Mouse (Mus musculus): ENCODE measurements around the gene Rtkn. TPM values are rescaled to one million over a fixed set of nuclear protein-coding genes. Genes with fewer than 3 reads are reported as not detected.

Gene Rtkn
- polyA plus RNA-seq, 1 experiment = 48.5 TPM

DNA sequence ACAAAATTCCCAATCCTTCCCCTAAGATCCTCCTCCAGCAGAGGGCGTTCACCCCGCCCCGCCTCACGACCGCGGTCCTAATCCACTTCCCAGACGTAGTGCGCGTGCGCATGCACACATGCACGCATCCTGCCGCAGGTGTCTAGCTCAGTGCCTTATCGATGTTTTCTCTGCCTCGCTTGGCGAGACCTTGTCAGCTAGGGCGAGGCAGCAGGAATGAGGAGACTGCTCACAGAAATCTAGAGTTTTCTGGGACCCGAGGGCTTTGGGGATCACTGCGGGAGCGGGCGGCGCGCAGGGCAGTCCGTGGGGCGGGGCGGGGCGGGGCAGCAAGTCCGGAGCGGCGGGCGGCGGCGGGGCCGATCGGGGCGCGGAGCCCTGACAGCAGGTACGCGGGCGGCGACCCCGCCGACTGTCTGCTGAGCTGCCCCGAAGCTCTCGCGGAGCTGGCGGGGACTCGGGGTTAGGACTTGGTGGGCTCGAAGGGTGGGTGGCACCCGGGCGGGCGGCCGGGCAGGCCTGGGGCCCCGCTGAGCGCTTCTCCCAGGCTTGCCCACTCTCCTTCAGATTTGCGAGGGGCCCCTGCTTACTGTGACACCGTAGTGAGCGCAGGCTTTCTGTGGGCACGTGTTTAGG lies 30.5 kb downstream of the Rtkn start, which contains the start of gene Dctn1:
Dctn1 (plus strand) TSS at position 314 of the 636 bp plus-strand sequence.
- Histone ChIP-seq H3K9me3 (no peaks in the 10 kb centered on the region), H3K27me3 (replicated peaks) (peaks cover 20% of the 10 kb centered on the region), H3K4me3 (replicated peaks) (peak within 1 kb of the TSS; percentile 96), H3K4me1 (peaks cover 76% of the 10 kb centered on the region), H3K36me3 (replicated peaks; ENCODE audit: low read length) (peaks cover 6% of the 10 kb centered on the region)
- TF ChIP-seq FLI1 (IDR thresholded peaks at IDR 0.05; ENCODE audit: low read length) (no peak), GATA1 (IDR thresholded peaks at IDR 0.05; ENCODE audit: borderline replicate concordance, low read length) (no peak)

- peaks cover 15% of the 10 kb centered on the region for H3K27me3 ChIP-seq (replicated peaks)
- H3K4me1 ChIP-seq = peaks cover 76% of the 10 kb centered on the region
- no peaks in the 10 kb centered on the region for H3K9me3 ChIP-seq
- H3K36me3 ChIP-seq (replicated peaks; ENCODE audit: low read length) = peaks cover 11% of the 10 kb centered on the region
- peak overlapping the region; percentile 96 for H3K4me3 ChIP-seq (replicated peaks)
- TF ChIP-seq GATA1 (IDR thresholded peaks at IDR 0.05; ENCODE audit: borderline replicate concordance, low read length) (no peak), FLI1 (IDR thresholded peaks at IDR 0.05; ENCODE audit: low read length) (no peak)
Measured at GRCm38 (mm10) chr6:83166243-83166630, 31.0 kb downstream of the Rtkn start.

DNA sequence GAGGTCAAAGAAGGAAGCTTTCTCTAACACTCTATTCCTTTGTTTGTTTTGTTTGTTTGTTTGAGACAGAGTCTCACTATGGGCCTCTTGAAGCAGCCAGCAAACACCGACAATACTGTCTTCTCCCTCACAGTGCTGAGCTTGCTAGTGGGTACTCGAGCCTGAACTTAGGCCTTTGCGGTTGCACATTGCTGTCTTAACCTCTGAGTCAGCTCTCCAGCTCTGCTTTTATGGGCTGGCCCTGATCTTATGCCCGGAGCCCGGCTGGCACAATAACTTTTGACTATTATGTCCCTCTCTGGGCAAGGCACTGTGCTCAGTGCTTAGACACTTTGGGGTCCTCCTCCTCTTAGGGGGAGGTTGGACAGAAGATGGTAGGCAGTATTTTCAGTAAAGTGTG lies 34.6 kb downstream of the Rtkn start:
- peaks cover 60% of the 10 kb centered on the region for H3K4me1 ChIP-seq
- H3K9me3 ChIP-seq = no peaks in the 10 kb centered on the region
- H3K4me3 ChIP-seq (replicated peaks) = no peak overlapping the region
- no peaks in the 10 kb centered on the region for H3K27me3 ChIP-seq (replicated peaks)
- peaks cover 29% of the 10 kb centered on the region for H3K36me3 ChIP-seq (replicated peaks; ENCODE audit: low read length)
- no peak for TF ChIP-seq GATA1 (IDR thresholded peaks at IDR 0.05; ENCODE audit: borderline replicate concordance, low read length)
- no peak for TF ChIP-seq FLI1 (IDR thresholded peaks at IDR 0.05; ENCODE audit: low read length)

- Histone ChIP-seq H3K4me1 (peaks cover 59% of the 10 kb centered on the region), H3K4me3 (replicated peaks) (no peak overlapping the region), H3K36me3 (replicated peaks; ENCODE audit: low read length) (peaks cover 35% of the 10 kb centered on the region), H3K9me3 (no peaks in the 10 kb centered on the region), H3K27me3 (replicated peaks) (no peaks in the 10 kb centered on the region)
- TF ChIP-seq GATA1 (IDR thresholded peaks at IDR 0.05; ENCODE audit: borderline replicate concordance, low read length) (no peak), FLI1 (IDR thresholded peaks at IDR 0.05; ENCODE audit: low read length) (no peak)
Measured at GRCm38 (mm10) chr6:83171063-83171462, 35.8 kb downstream of the Rtkn start.

DNA sequence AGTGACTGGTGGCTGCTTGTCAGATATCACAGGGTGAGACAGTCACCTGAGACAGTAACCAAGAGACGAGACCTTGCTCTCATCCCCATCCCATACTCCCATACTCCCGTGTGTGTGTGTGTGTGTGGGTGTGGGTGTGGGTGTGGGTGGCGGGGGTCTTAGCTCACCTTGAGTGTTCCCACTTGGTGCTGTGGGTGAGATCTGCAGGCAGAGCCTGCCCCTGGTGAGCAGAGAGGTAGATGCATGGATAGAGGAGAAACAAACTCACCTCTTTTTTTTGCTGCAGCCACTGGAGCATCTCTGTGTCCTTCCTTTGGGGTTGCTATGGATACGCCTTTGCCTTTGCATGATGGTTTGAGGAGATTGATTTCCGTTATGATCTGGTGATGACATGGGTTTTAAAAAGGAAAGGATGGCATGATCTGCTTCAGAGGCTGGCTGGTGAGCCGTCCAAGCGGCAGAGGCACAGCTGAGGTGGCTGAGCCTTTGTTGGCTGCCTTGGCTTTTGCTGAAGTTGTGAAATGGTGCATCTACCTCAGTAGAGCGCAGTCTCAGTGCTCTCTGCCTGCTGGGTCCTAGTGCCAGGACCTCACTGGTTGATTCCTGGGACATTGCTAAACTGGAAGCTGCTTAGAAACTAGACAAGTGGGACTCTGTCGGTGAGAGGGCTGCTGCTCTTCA lies 37.1 kb downstream of the Rtkn start:
- H3K4me3 ChIP-seq (replicated peaks) = no peak overlapping the region
- H3K4me1 ChIP-seq = peaks cover 56% of the 10 kb centered on the region
- peaks cover 45% of the 10 kb centered on the region for H3K36me3 ChIP-seq (replicated peaks; ENCODE audit: low read length)

DNA sequence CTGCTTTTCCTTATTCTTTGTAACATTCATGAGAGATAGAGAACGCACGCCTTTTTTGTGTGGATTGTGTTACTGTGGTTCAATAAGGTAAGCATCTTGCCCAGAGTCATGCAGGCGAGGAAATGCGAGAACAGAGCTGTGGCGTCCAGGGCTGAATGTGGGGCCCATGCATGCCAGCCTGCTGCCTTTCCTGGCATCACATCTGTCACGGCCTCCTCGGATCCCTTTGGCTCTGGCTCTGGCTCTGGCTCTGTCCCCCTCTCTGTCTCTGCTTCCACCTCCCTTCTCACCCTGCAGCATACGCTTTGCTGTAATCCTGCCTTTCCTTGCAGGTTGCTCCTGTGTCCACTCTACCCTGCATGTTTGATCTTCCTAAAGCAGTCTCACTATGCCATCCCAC lies 40.7 kb downstream of the Rtkn start:
- peak overlapping the region; percentile 8 for H3K4me3 ChIP-seq (replicated peaks)
- H3K4me1 ChIP-seq = peaks cover 34% of the 10 kb centered on the region
- TF ChIP-seq GATA1 (IDR thresholded peaks at IDR 0.05; ENCODE audit: borderline replicate concordance, low read length) = no peak
- TF ChIP-seq FLI1 (IDR thresholded peaks at IDR 0.05; ENCODE audit: low read length) = no peak
- no peaks in the 10 kb centered on the region for H3K27me3 ChIP-seq (replicated peaks)
- H3K36me3 ChIP-seq (replicated peaks; ENCODE audit: low read length) = peaks cover 60% of the 10 kb centered on the region
- no peaks in the 10 kb centered on the region for H3K9me3 ChIP-seq

More for the DNA sequence above, 37.1 kb downstream of the Rtkn start:
- no peaks in the 10 kb centered on the region for H3K27me3 ChIP-seq (replicated peaks)
- no peaks in the 10 kb centered on the region for H3K9me3 ChIP-seq
- no peak for TF ChIP-seq GATA1 (IDR thresholded peaks at IDR 0.05; ENCODE audit: borderline replicate concordance, low read length)
- no peak for TF ChIP-seq FLI1 (IDR thresholded peaks at IDR 0.05; ENCODE audit: low read length)

GRCm38 (mm10) chr6:83179390-83180117 lies 44.3 kb downstream of the Rtkn start:
- TF ChIP-seq GATA1 (IDR thresholded peaks at IDR 0.05; ENCODE audit: borderline replicate concordance, low read length) (no peak), FLI1 (IDR thresholded peaks at IDR 0.05; ENCODE audit: low read length) (no peak)
- Histone ChIP-seq H3K9me3 (no peaks in the 10 kb centered on the region), H3K36me3 (replicated peaks; ENCODE audit: low read length) (peaks cover 70% of the 10 kb centered on the region), H3K4me1 (peaks cover 20% of the 10 kb centered on the region), H3K4me3 (replicated peaks) (no peak overlapping the region), H3K27me3 (replicated peaks) (no peaks in the 10 kb centered on the region)

- TF ChIP-seq FLI1 (IDR thresholded peaks at IDR 0.05; ENCODE audit: low read length) (no peak), GATA1 (IDR thresholded peaks at IDR 0.05; ENCODE audit: borderline replicate concordance, low read length) (no peak)
- Histone ChIP-seq H3K4me1 (peaks cover 25% of the 10 kb centered on the region), H3K9me3 (no peaks in the 10 kb centered on the region), H3K4me3 (replicated peaks) (no peak overlapping the region), H3K27me3 (replicated peaks) (no peaks in the 10 kb centered on the region), H3K36me3 (replicated peaks; ENCODE audit: low read length) (peaks cover 76% of the 10 kb centered on the region)
Measured at GRCm38 (mm10) chr6:83180605-83181004, 45.3 kb downstream of the Rtkn start.

DNA sequence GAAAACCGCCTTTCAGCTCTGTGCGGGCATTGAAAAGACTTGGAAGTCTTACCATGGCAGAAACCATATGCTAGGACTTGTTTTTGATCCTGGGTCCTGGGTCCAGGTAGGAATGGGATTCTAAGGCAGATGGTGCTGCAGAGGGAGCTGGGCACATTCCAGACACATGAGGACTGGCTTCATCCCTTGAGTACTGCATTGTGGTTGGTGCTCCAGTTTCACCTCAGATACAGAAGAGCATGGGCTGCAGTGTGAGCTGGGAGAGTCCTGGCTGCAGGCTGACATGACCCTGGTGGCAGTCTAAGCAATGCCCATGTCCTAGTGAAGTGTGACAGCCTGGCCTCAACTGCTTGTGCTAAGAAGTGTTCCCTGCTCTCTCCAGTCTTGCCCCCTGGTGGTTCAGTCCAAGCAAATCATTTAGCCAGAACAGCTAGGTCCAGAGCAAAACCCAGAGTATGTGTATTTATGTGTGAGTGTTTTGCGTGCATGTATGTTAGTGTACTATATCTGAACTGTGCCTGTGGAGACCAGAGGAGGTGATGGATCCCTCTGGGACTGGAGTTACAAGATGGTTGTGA lies 49.7 kb downstream of the Rtkn start:
- H3K27me3 ChIP-seq (replicated peaks) = no peaks in the 10 kb centered on the region

More for the DNA sequence above, 49.7 kb downstream of the Rtkn start:
- Histone ChIP-seq H3K4me3 (replicated peaks) (peak overlapping the region; percentile 36), H3K4me1 (peaks cover 20% of the 10 kb centered on the region; the same call in 1 of the 2 replicates), H3K36me3 (replicated peaks; ENCODE audit: low read length) (peaks cover 90% of the 10 kb centered on the region), H3K9me3 (no peaks in the 10 kb centered on the region)
- TF ChIP-seq GATA1 (IDR thresholded peaks at IDR 0.05; ENCODE audit: borderline replicate concordance, low read length) (no peak), FLI1 (IDR thresholded peaks at IDR 0.05; ENCODE audit: low read length) (no peak)

All from megakaryocyte, embryonic 14.5 days (primary cell).